Mouse (Mus musculus): ENCODE results near the gene Gns. TPM values are rescaled to one million over a fixed set of nuclear protein-coding genes. Genes with fewer than 3 reads are reported as not detected.

Gene Gns
- polyA plus RNA-seq, 1 experiment from 2014 or later, result 40.3 TPM

GRCm38 (mm10) chr10:121444198-121444597 lies 79.3 kb downstream of the Gns start:
- no peak for ATAC-seq (ENCODE audit: insufficient number of reproducible peaks, low FRiP score)
- no peak overlapping the region for H3K9ac ChIP-seq
- no peak overlapping the region for H3K4me2 ChIP-seq
- no peak overlapping the region for H3K4me3 ChIP-seq
- no peaks in the 10 kb centered on the region for H3K27me3 ChIP-seq (replicated peaks)
- H3K27ac ChIP-seq (ENCODE audit: poor library complexity, severe bottlenecking), result no peak overlapping the region
- no peaks in the 10 kb centered on the region for H3K9me3 ChIP-seq (replicated peaks)
- 85% methylated on average over 7 of the region's 7 CpGs for WGBS
- no peaks in the 10 kb centered on the region for H3K36me3 ChIP-seq
- H3K4me1 ChIP-seq (replicated peaks), result peaks cover 51% of the 10 kb centered on the region

GRCm38 (mm10) chr10:121445808-121446207 lies 80.9 kb downstream of the Gns start:
- Histone ChIP-seq H3K9ac (no peak overlapping the region), H3K27ac (ENCODE audit: poor library complexity, severe bottlenecking) (no peak overlapping the region), H3K27me3 (replicated peaks) (no peaks in the 10 kb centered on the region), H3K4me2 (no peak overlapping the region), H3K36me3 (no peaks in the 10 kb centered on the region), H3K4me3 (no peak overlapping the region), H3K4me1 (replicated peaks) (peaks cover 40% of the 10 kb centered on the region), H3K9me3 (replicated peaks) (no peaks in the 10 kb centered on the region)
- WGBS, result 83% methylated on average over 8 of the region's 8 CpGs
- ATAC-seq (ENCODE audit: insufficient number of reproducible peaks, low FRiP score), result no peak

Other genes with a start within 250 kb of the Gns start
- 1.3 and 1.4 TPM in 2 replicates for gene Tbc1d30, start 13.8 kb upstream of the Gns start, polyA plus RNA-seq (2016; fragmentation: Nextera tagmentation; extraction: Ambion mirVana)
- gene Rassf3, start 111.3 kb downstream of the Gns start, polyA plus RNA-seq (2016; fragmentation: Nextera tagmentation; extraction: Ambion mirVana), result 27.0 and 28.1 TPM in 2 replicates
- 23.9 and 27.7 TPM in 2 replicates for gene Tbk1, start 221.7 kb downstream of the Gns start, polyA plus RNA-seq (2016; fragmentation: Nextera tagmentation; extraction: Ambion mirVana)

Data from heart, embryonic 12.5 days (tissue).